Mouse (Mus musculus) MEL (cell line): Measurements from ENCODE around the gene Dab2. TPM values are rescaled to one million over a fixed set of nuclear protein-coding genes. Genes with fewer than 3 reads are reported as not detected.

Experiments
- DNase-seq: peaks from one replicate; pipeline ENCODE4 v3.0.0; 2011; ENCODE audit warnings: low read depth, low spot score
- H3K27ac ChIP-seq: 2 replicates; pipeline ENCODE4 v1.5.1; 2012; ENCODE audit warnings: low read depth, mild to moderate bottlenecking, control low read depth, low read length, moderate library complexity; ENCODE audit not compliant: control insufficient read depth
- H3K27me3 ChIP-seq, 2 experiments: fragments of 150-350 bp in 1 of 2; sonication (generic) in 1 of 2; 2 replicates each; pipeline ENCODE4 v1.6.1; 2012; ENCODE audit warnings: low read length in 2 of 2, mild to moderate bottlenecking in 2 of 2, improper control_type of control experiment in 1 of 2, moderate library complexity in 1 of 2; ENCODE audit not compliant: insufficient read depth in 2 of 2, control insufficient read depth in 1 of 2
- H3K36me3 ChIP-seq, 2 experiments: 2 replicates each; pipeline ENCODE4 v1.6.1; 2012 to 2014; ENCODE audit warnings: low read length in 2 of 2, improper control_type of control experiment in 1 of 2, inconsistent platforms in 1 of 2, mild to moderate bottlenecking in 1 of 2; ENCODE audit not compliant: insufficient read depth in 2 of 2, control insufficient read depth in 1 of 2
- H3K4me1 ChIP-seq, 2 experiments: fragments of 150-350 bp in 1 of 2; sonication (generic) in 1 of 2; 2 replicates each; pipeline ENCODE4 v1.6.1; 2012; ENCODE audit warnings: low read length in 2 of 2, improper control_type of control experiment in 1 of 2, mild to moderate bottlenecking in 1 of 2; ENCODE audit not compliant: insufficient read depth in 2 of 2, control insufficient read depth in 1 of 2
- H3K4me3 ChIP-seq, 2 experiments: fragments of 150-350 bp in 1 of 2; sonication (generic) in 1 of 2; 2 replicates each; pipeline ENCODE4 v1.5.1; 2012; ENCODE audit warnings: low read depth in 2 of 2, low read length in 2 of 2, mild to moderate bottlenecking in 2 of 2, moderate library complexity in 2 of 2, control low read depth in 1 of 2, improper control_type of control experiment in 1 of 2; ENCODE audit not compliant: control insufficient read depth in 1 of 2, insufficient read depth in 1 of 2
- H3K79me2 ChIP-seq: 2 replicates; pipeline ENCODE4 v1.6.1; 2012; ENCODE audit warnings: mild to moderate bottlenecking, low read length, moderate library complexity; ENCODE audit not compliant: control insufficient read depth, poor library complexity, insufficient read depth
- H3K9ac ChIP-seq: 2 replicates; pipeline ENCODE4 v1.6.1; 2012; ENCODE audit warnings: low read depth, mild to moderate bottlenecking, control low read depth, low read length, moderate library complexity; ENCODE audit not compliant: control insufficient read depth, poor library complexity, severe bottlenecking
- H3K9me3 ChIP-seq: fragments of 150-350 bp; sonication (generic); replicated peaks from 2 replicates; pipeline ENCODE4 v1.6.1; 2012; ENCODE audit warnings: mild to moderate bottlenecking, low read length, improper control_type of control experiment, moderate library complexity; ENCODE audit not compliant: insufficient read depth
- BHLHE40 ChIP-seq: IDR thresholded peaks from 2 replicates; pipeline ENCODE4 v1.6.1; 2012; ENCODE audit warnings: low read depth, mild to moderate bottlenecking, inconsistent platforms, low read length, improper control_type of control experiment, borderline replicate concordance
- CTCF ChIP-seq, 3 experiments: IDR thresholded peaks in 2 of 3; conservative IDR thresholded peaks in 1 of 3; 2 replicates each; pipeline ENCODE4 v1.5.1; 2011 to 2012; ENCODE audit warnings: low read length in 3 of 3, low read depth in 2 of 3, mild to moderate bottlenecking in 2 of 3, improper control_type of control experiment in 1 of 3, inconsistent platforms in 1 of 3, mixed read lengths in 1 of 3, moderate library complexity in 1 of 3; ENCODE audit not compliant: control insufficient read depth in 1 of 3, insufficient read depth in 1 of 3, poor library complexity in 1 of 3, severe bottlenecking in 1 of 3
- ELF1 ChIP-seq: IDR thresholded peaks from 2 replicates; pipeline ENCODE4 v1.6.1; 2014; ENCODE audit warnings: low read depth, mild to moderate bottlenecking, inconsistent platforms, low read length, improper control_type of control experiment, moderate library complexity
- GABPA ChIP-seq: IDR thresholded peaks from 2 replicates; pipeline ENCODE4 v1.6.1; 2012; ENCODE audit warnings: low read depth, mild to moderate bottlenecking, inconsistent platforms, low read length, improper control_type of control experiment, moderate library complexity
- GATA1 ChIP-seq: IDR thresholded peaks from 2 replicates; pipeline ENCODE4 v1.6.1; 2011; ENCODE audit warnings: low read depth, low read length, improper control_type of control experiment
- KAT2A ChIP-seq: conservative IDR thresholded peaks from 2 replicates; pipeline ENCODE4 v1.6.1; 2012; ENCODE audit warnings: low read depth, low read length, improper control_type of control experiment, inconsistent platforms
- MAFK ChIP-seq: IDR thresholded peaks from 2 replicates; pipeline ENCODE4 v1.6.1; 2011; ENCODE audit warnings: low read depth, mild to moderate bottlenecking, low read length, improper control_type of control experiment, borderline replicate concordance
- NELFE ChIP-seq: IDR thresholded peaks from 2 replicates; pipeline ENCODE4 v1.6.1; 2011; ENCODE audit warnings: low read depth, low read length, improper control_type of control experiment
- POLR2A ChIP-seq, 2 experiments: IDR thresholded peaks; 2 replicates each; pipeline ENCODE4 v1.6.1; 2011 to 2012; ENCODE audit warnings: low read length in 2 of 2, mild to moderate bottlenecking in 2 of 2, control low read depth in 1 of 2, improper control_type of control experiment in 1 of 2, low read depth in 1 of 2, moderate library complexity in 1 of 2; ENCODE audit not compliant: control insufficient read depth in 1 of 2, insufficient read depth in 1 of 2, poor library complexity in 1 of 2
- RCOR1 ChIP-seq: IDR thresholded peaks from 2 replicates; pipeline ENCODE4 v1.6.1; 2012; ENCODE audit warnings: low read depth, mild to moderate bottlenecking, inconsistent platforms, low read length, improper control_type of control experiment
- SMC3 ChIP-seq: IDR thresholded peaks from 2 replicates; pipeline ENCODE4 v1.6.1; 2011; ENCODE audit warnings: low read depth, low read length, improper control_type of control experiment
- TAL1 ChIP-seq: IDR thresholded peaks from 2 replicates; pipeline ENCODE4 v1.6.1; 2012; ENCODE audit warnings: mild to moderate bottlenecking, inconsistent platforms, low read length, moderate library complexity, mixed read lengths
- TBP ChIP-seq: IDR thresholded peaks from 2 replicates; pipeline ENCODE4 v1.8.0; 2011; ENCODE audit warnings: low read depth, low read length, improper control_type of control experiment
- TCF12 ChIP-seq: IDR thresholded peaks from 2 replicates; pipeline ENCODE4 v1.6.1; 2014; ENCODE audit warnings: low read depth, mild to moderate bottlenecking, inconsistent platforms, low read length, improper control_type of control experiment, moderate library complexity
- UBTF ChIP-seq: IDR thresholded peaks from 2 replicates; pipeline ENCODE4 v1.6.1; 2012; ENCODE audit warnings: low read depth, mild to moderate bottlenecking, inconsistent platforms, low read length, improper control_type of control experiment, moderate library complexity, borderline replicate concordance; ENCODE audit not compliant: insufficient read depth
- USF1 ChIP-seq: IDR thresholded peaks from 2 replicates; pipeline ENCODE4 v1.6.1; 2014; ENCODE audit warnings: low read depth, mild to moderate bottlenecking, inconsistent platforms, low read length, improper control_type of control experiment, moderate library complexity
- USF2 ChIP-seq, 2 experiments: IDR thresholded peaks; 2 replicates each; pipeline ENCODE4 v1.6.1; 2011 to 2012; ENCODE audit warnings: improper control_type of control experiment in 2 of 2, low read length in 2 of 2, borderline replicate concordance in 1 of 2, inconsistent platforms in 1 of 2, low read depth in 1 of 2, mild to moderate bottlenecking in 1 of 2; ENCODE audit not compliant: insufficient read depth in 1 of 2
- ZC3H11A ChIP-seq: IDR thresholded peaks from 2 replicates; pipeline ENCODE4 v1.6.1; 2012; ENCODE audit warnings: low read depth, mild to moderate bottlenecking, inconsistent platforms, low read length, improper control_type of control experiment
- ZKSCAN1 ChIP-seq: IDR thresholded peaks from 2 replicates; pipeline ENCODE4 v1.6.1; 2012; ENCODE audit warnings: low read depth, mild to moderate bottlenecking, inconsistent platforms, low read length, improper control_type of control experiment, moderate library complexity
- polyA plus RNA-seq, 2 experiments: library from polyadenylated mRNA; stranded (reverse) in 1 of 2; unstranded in 1 of 2; fragments of >175 nt in 1 of 2; fragments of >200 nt in 1 of 2; gene quantifications; 2 replicates each; pipeline versions ENCODE4 v1.2.1 to v1.2.4; 2012; ENCODE audit warnings: low replicate concordance in 2 of 2, low read depth in 1 of 2; ENCODE audit not compliant: insufficient read length in 2 of 2, insufficient read depth in 1 of 2, missing spikeins in 1 of 2
- total RNA-seq: library from RNA; depleted of rRNA; stranded (reverse); fragments of 300-350 nt; gene quantifications from 2 replicates; pipeline ENCODE4 v1.2.3, GENCODE M21; 2012

Gene Dab2
- total and polyA plus RNA-seq, 3 experiments, result not detected

DNA sequence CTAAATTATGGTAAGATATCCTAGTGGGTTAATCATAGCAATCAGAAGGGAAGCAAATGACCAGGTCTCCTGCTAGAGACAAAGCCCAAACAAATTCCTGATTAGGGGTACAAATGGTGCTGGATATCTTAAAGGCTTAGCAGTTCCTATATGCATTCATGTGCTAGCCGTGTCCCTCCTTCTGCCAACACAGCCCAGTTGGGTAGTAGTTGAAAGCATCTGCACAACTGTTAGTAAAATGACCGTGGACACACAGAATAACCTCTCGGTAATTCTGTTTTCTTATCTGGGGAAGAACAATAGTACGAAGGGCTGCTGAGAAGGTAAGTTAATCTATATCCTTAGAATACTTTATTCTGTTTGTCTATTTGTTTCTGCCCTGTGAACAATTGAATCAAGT is 90.5 kb downstream of the Dab2 start:
- H3K27ac ChIP-seq, result no peak overlapping the region
- DNase-seq, result no peak

DNA sequence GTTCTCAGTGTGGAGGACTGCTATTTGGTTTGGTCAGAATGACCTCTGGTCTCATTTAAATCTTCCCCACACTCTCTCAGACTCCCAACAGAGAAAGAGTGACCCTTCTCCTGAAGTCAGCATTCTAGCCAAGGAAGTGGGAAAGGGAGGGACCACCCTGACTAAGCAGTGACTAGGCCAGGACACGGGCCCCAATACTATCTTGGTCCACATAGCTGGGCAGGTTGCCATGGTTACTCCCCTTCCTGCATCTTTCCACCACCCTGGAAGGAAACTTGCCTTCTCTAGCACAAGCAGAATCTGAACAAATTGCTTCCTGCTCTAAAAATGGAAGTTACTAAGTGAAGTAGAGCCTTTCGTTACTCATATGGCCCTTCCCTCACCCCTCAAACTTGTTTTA is 91.1 kb downstream of the Dab2 start:
- DNase-seq, result no peak
- H3K36me3 ChIP-seq, result no peaks in the 10 kb centered on the region
- no peak for TF ChIP-seq ZC3H11A
- TF ChIP-seq KAT2A, result no peak
- no peak for TF ChIP-seq ZKSCAN1
- no peak for TF ChIP-seq MAFK
- no peak for TF ChIP-seq GATA1
- no peak for TF ChIP-seq RCOR1
- no peak for TF ChIP-seq TAL1
- no peak for TF ChIP-seq BHLHE40
- TF ChIP-seq SMC3, result no peak
- no peak for TF ChIP-seq CTCF (IDR thresholded peaks at IDR 0.05 in 2 of 3, conservative IDR thresholded peaks at IDR 0.05 in 1 of 3; ENCODE audit: control insufficient read depth in 1 of 3, insufficient read depth in 1 of 3, low read depth in 2 of 3, low read length in 3 of 3, poor library complexity in 1 of 3, severe bottlenecking in 1 of 3)
- TF ChIP-seq UBTF, result no peak
- no peak for TF ChIP-seq USF1
- TF ChIP-seq NELFE, result no peak
- no peak for TF ChIP-seq POLR2A (IDR thresholded peaks at IDR 0.05; ENCODE audit: control insufficient read depth in 1 of 2, insufficient read depth in 1 of 2, low read depth in 1 of 2, low read length in 2 of 2, poor library complexity in 1 of 2)
- TF ChIP-seq, all 39 proteins: peak for 0
- H3K9ac ChIP-seq, result no peak overlapping the region
- H3K9me3 ChIP-seq, result no peaks in the 10 kb centered on the region
- H3K79me2 ChIP-seq, result no peaks in the 10 kb centered on the region
- H3K4me1 ChIP-seq, result no peaks in the 10 kb centered on the region
- H3K27me3 ChIP-seq, result peaks cover 0 to 3% of the 10 kb centered on the region in 2 experiments; a peak in 3 of 4 replicates
- H3K4me3 ChIP-seq, result no peak overlapping the region
- no peak overlapping the region for H3K27ac ChIP-seq

More for the DNA sequence above, 90.5 kb downstream of the Dab2 start:
- Histone ChIP-seq H3K79me2 (no peaks in the 10 kb centered on the region), H3K9me3 (no peaks in the 10 kb centered on the region), H3K4me3 (no peak overlapping the region), H3K27me3 (peaks cover 0 to 3% of the 10 kb centered on the region in 2 experiments; a peak in 2 of 4 replicates), H3K4me1 (no peaks in the 10 kb centered on the region), H3K9ac (no peak overlapping the region), H3K36me3 (no peaks in the 10 kb centered on the region)
- no peak for TF ChIP-seq USF2 (IDR thresholded peaks at IDR 0.05; ENCODE audit: borderline replicate concordance in 1 of 2, insufficient read depth in 1 of 2, low read depth in 1 of 2, low read length in 2 of 2)
- no peak for TF ChIP-seq TBP
- TF ChIP-seq NELFE, result no peak
- TF ChIP-seq ELF1, result no peak
- TF ChIP-seq TCF12, result no peak
- no peak for TF ChIP-seq GATA1
- no peak for TF ChIP-seq GABPA
- no peak for TF ChIP-seq UBTF
